Mouse (Mus musculus) lung, postnatal 4 days (tissue): ENCODE data around the gene Hoxb3.

ENCODE experiments used
- DNase-seq, 2 experiments: peaks; one replicate each; pipeline ENCODE4 v3.0.0; 2021

Hoxb3 gene

DNA sequence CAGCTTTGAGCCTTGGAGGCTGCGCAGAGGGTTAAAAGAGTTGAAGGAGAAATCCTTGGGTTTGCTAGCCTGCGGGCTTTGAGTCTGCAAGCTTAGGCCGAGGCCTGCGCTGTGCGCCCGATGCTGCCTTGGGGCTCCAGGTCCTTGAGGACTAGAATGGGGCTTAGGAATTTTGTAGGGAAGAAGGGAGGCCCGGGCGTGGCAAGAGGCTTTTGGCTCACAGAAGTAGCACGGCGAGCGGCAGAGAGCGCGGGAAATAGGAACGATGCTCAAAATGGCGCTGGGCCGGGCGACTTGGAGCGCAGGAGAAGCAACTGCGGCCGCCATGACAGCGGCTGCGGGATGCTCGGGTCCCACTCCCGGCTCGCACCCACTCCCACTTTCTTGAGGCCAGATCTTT is 31.2 kb downstream of the Hoxb3 start:
- peak in 1 of 2 experiments; percentile 74 for DNase-seq

GRCm38 (mm10) chr11:96354801-96355311 is 31.7 kb downstream of the Hoxb3 start:
- DNase-seq: no peak

GRCm38 (mm10) chr11:96363807-96364206 is 40.7 kb downstream of the Hoxb3 start:
- DNase-seq: no peak

- peak in 1 of 2 experiments; percentile 21 for DNase-seq
These were observed 42.4 kb downstream of the Hoxb3 start, which contains the start of gene Hoxb1 for GRCm38 (mm10) chr11:96365441-96366091. Hoxb1 (plus strand) TSS chr11:96365752.

GRCm38 (mm10) chr11:96366092-96367041 is 43.2 kb downstream of the Hoxb3 start:
- DNase-seq: peak; percentile 24 to 54

GRCm38 (mm10) chr11:96367141-96367540 is 44.0 kb downstream of the Hoxb3 start:
- no peak for DNase-seq

DNA sequence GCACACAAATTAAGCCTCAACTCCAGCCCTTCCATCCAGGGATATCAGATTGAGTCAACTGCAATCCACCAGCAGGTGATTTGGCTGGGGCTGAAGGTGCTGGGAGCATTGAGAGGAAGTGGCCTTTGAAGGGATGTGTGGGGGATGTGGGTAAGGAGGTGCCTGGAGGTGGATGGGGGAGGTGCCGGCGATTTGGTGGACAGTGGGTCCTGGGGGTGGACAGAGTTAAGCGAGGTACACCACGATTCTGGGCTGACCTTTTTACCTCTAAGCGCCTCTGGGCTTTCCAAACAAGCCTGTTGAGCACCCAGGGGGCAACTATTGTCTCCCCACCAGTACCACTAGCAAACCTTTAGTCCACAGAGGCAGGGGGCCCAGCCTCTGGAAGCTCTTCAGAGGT is 45.6 kb downstream of the Hoxb3 start:
- no peak for DNase-seq

GRCm38 (mm10) chr11:96369140-96369539 is 46.0 kb downstream of the Hoxb3 start:
- DNase-seq: no peak

- DNase-seq: no peak
These were observed 48.6 kb downstream of the Hoxb3 start for GRCm38 (mm10) chr11:96371726-96372125.

GRCm38 (mm10) chr11:96372519-96372918 is 49.4 kb downstream of the Hoxb3 start:
- no peak for DNase-seq

DNA sequence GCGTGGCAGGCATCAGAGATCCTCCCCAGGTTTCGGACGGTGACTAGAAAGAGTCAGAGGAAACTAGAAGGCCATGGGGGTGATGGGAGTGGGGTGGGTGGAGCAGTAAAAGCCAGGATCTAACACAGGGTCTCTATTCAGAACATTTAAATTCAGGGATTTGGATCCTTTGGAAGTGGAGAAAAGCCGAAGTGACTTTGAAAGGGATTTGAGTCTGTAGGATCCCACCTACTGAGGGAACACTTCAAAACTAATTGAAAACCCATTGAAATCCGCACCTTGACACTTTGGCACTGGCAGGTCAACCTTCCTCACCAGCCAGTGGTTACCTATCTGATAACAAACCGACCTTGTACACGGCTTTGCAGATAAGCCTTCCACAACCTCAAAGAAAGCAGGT is 51.7 kb downstream of the Hoxb3 start:
- DNase-seq: no peak

DNA sequence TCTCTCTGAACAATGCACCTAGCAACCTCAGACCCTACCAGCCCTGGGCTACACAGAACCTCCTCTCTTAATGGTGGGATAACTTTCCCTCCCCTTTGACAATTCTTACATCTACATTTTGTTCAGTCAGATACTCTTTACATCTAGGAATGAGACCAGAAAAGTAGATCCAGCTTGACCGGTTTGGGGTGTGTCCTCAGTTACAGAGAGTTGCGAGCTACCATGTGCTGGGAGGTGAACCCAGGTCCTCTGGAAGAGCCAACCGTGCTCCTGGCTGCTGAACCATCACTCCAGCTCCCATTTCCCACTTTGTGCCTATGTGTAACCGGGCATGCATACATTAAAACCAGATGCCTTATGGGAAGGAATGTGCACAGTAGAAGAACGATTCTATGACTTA is 60.3 kb downstream of the Hoxb3 start:
- DNase-seq: no peak

DNA sequence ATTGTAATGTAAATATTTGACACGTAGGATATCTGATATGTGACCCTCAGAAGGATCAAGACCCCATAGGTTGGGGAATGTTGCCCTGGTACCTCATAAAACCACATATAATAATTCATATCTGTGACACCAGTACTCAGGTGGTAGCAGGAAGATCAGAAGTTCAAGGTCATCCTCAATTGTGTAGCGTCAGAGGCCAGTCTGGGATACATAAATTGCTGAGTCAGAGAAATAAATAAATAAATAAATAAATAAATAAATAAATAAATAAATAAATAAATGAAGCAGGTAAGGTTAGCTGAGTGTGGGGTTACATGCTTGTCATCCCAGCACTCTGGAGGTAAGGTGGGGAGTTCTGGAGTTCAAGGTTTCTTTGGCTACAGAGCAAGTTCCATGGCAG is 64.5 kb downstream of the Hoxb3 start:
- no peak for DNase-seq

DNA sequence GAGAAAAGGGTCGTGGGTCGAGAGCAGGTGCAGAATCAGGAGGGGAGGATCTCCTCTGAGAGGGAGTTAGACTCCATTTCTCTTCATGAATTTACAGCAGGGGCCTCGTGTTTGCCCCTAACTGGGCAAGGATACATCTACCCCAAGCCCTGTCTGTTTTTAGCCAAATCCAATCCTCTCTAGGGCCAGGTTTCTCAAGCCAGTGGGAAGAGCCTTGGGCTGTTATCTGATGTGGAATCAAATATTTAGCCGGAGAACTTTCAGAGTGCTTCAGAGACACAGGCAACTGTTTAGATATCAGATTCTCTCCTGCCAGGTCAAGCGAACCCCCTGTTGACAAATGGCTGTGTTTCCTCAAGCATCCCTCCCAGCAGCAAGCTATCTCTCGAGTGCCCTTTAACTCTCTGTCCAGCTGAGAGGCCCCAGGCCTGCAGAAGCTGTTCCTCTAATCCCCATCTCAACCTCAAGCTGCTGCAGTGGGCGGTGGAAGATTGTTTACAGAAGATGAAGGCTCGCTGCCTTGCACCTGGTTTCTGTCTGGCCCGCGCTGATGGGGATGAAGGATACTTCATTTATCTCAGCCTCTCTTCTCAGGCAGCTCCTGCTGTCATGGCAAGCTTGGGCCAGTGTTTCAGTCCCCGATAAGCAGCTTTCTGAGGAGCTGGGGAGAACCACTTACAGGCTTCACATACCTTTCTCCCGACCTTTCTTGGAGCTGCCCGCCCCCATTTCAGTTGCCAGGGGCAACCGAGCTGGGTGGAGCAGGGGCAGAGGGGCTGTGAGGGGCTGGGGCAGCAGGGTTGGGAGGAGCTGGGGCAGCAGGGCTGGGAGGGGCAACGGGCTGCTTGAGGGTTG is 73.9 kb downstream of the Hoxb3 start:
- peak; percentile 36 to 75 for DNase-seq
